ENCODE assay signal across 19 mouse cellular contexts in the genomic region with DNA sequence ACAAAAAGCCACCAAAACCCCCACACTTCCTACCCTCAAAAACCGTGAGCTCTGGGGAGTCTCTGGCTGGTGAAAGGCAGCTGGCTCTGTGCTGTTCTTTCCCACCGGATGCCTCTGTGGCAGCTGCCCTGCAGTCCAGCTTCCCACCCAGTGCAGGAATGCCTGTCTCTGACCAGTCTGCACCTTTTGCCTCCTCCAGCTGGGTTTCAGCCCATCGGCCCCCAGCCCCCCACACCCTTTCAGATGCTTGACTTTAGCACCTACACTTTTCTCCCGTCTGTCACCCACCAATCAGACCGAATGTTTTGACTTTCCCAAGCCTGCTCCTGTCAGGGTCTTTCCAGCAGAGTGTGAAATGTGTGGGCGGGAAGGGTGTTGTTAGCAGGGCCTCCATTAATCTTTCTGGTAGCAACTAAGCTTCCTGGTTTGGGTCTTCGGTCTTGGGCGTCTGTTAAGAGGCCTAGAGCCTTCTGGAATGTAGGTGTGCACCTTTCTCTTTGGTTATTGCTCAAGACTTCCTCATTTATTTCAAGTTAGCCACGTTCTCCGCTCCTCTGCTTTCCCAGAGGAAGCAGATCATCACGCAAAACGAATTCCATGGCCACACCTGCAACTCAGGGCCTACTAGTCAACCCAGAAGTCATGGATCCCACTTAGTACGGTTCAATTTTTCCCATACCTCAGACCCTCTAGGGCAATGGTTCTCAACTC. TPM values are rescaled to one million over a fixed set of nuclear protein-coding genes. Genes with fewer than 3 reads are reported as not detected.
DNase-seq lines count a peak whose midpoint lies in the region; ATAC-seq and TF ChIP-seq lines count a peak whose summit lies in the region.
"Had no signal": no experiment of that assay in that cellular context is flagged by ENCODE, and none has a peak within 500 bp of the region (broad histone marks: within the 10 kb centered on the region; RNA-seq: fewer than 3 reads in every experiment).

No protein-coding gene starts in this region.

- no peaks in the 10 kb centered on the region for H3K27me3 ChIP-seq in embryonic facial prominence, embryonic 15.5 days
- H3K27me3 ChIP-seq in embryonic facial prominence, embryonic 10.5 days (replicated peaks; ENCODE audit: low read depth, poor library complexity, severe bottlenecking): no peaks in the 10 kb centered on the region
- no peaks in the 10 kb centered on the region for H3K27me3 ChIP-seq in intestine, embryonic 15.5 days (replicated peaks)
- no peaks in the 10 kb centered on the region for H3K27me3 ChIP-seq in stomach, embryonic 16.5 days (ENCODE audit: control insufficient read depth, insufficient read depth, low read length)
- H3K27me3 ChIP-seq: limb, embryonic 13.5 days; liver, embryonic 15.5 days had no signal

- H3K4me3 ChIP-seq in embryonic facial prominence, embryonic 15.5 days (replicated peaks): no peak overlapping the region
- no peak overlapping the region for H3K4me3 ChIP-seq in embryonic facial prominence, embryonic 10.5 days
- H3K4me3 ChIP-seq in lung, adult 2 months (replicated peaks; ENCODE audit: extremely low read depth, low read depth, low read length): no peak overlapping the region
- no peak overlapping the region for H3K4me3 ChIP-seq in intestine, embryonic 15.5 days (replicated peaks)
- H3K4me3 ChIP-seq in stomach, embryonic 16.5 days (replicated peaks; ENCODE audit: low read length): no peak overlapping the region
- H3K4me3 ChIP-seq: limb, embryonic 13.5 days; liver, embryonic 15.5 days had no signal

- H3K4me1 ChIP-seq in embryonic facial prominence, embryonic 15.5 days: peaks cover 19% of the 10 kb centered on the region
- peaks cover 8% of the 10 kb centered on the region for H3K4me1 ChIP-seq in embryonic facial prominence, embryonic 10.5 days
- H3K4me1 ChIP-seq in lung, adult 2 months (ENCODE audit: control insufficient read depth, insufficient read depth, low read length): peaks cover 4% of the 10 kb centered on the region; the same call in 1 of the 2 replicates
- H3K4me1 ChIP-seq in intestine, embryonic 15.5 days (replicated peaks): peaks cover 14% of the 10 kb centered on the region
- H3K4me1 ChIP-seq in stomach, embryonic 16.5 days (ENCODE audit: control insufficient read depth, insufficient read depth, low read length): peaks cover 7% of the 10 kb centered on the region

- TF ChIP-seq CTCF in lung, adult 2 months (IDR thresholded peaks at IDR 0.05; ENCODE audit: insufficient read depth, low read length): no peak

- no peak overlapping the region for H3K4me2 ChIP-seq in embryonic facial prominence, embryonic 15.5 days (replicated peaks)
- no peak overlapping the region for H3K4me2 ChIP-seq in intestine, embryonic 15.5 days (replicated peaks)
- H3K4me2 ChIP-seq in stomach, embryonic 16.5 days (ENCODE audit: low read depth, low read length): no peak overlapping the region
- H3K4me2 ChIP-seq: limb, embryonic 13.5 days; liver, embryonic 15.5 days had no signal

- no peak for DNase-seq in embryonic facial prominence, embryonic 10.5 days (ENCODE audit: low spot score)
- DNase-seq in lung, adult 18-20 months: peak; percentile 30 to 40
- DNase-seq in lung, adult 2 months: no peak
- no peak for DNase-seq in gastrocnemius, postnatal 14 days
- no peak for DNase-seq in retina, embryonic 14.5 days (ENCODE audit: low spot score)
- DNase-seq: adrenal gland, postnatal 36 days; cerebellum, adult 9-10 months; gastrocnemius, postnatal 36 days; kidney, postnatal 36 days; layer of hippocampus, adult 9-11 months; midbrain, embryonic 14.5 days; right cerebral cortex, adult 18-20 months; thymus, postnatal 25 days had no signal

- H3K36me3 ChIP-seq in embryonic facial prominence, embryonic 15.5 days: peaks cover 3% of the 10 kb centered on the region; the same call in 1 of the 2 replicates
- H3K36me3 ChIP-seq in embryonic facial prominence, embryonic 10.5 days (replicated peaks): peaks cover 5% of the 10 kb centered on the region
- no peaks in the 10 kb centered on the region for H3K36me3 ChIP-seq in intestine, embryonic 15.5 days
- H3K36me3 ChIP-seq in stomach, embryonic 16.5 days (ENCODE audit: control insufficient read depth, insufficient read depth, low read length): no peaks in the 10 kb centered on the region
- H3K36me3 ChIP-seq: liver, embryonic 15.5 days had no signal

- intact Hi-C loops in gastrocnemius, postnatal 14 days (cut with DNase I; ENCODE audit: low total_unique reads): loop anchor here (5.0 to 10.0 kb wide), 2 partner anchors 48 to 534 kb away; no protein-coding TSS in a partner anchor

- 72% methylated on average over 13 of the region's 13 CpGs for WGBS in embryonic facial prominence, embryonic 15.5 days
- 81% methylated on average over 13 of the region's 13 CpGs for WGBS in embryonic facial prominence, embryonic 10.5 days
- WGBS in lung, adult 2 months: 52% methylated on average over 13 of the region's 13 CpGs
- WGBS in intestine, embryonic 15.5 days: 54% methylated on average over 13 of the region's 13 CpGs
- WGBS in stomach, embryonic 16.5 days: 42% methylated on average over 13 of the region's 13 CpGs

- H3K9me3 ChIP-seq in embryonic facial prominence, embryonic 15.5 days (replicated peaks): no peaks in the 10 kb centered on the region
- H3K9me3 ChIP-seq in embryonic facial prominence, embryonic 10.5 days: no peaks in the 10 kb centered on the region
- H3K9me3 ChIP-seq in intestine, embryonic 15.5 days: no peaks in the 10 kb centered on the region
- H3K9me3 ChIP-seq in stomach, embryonic 16.5 days (replicated peaks; ENCODE audit: control insufficient read depth, low read length): no peaks in the 10 kb centered on the region
- H3K9me3 ChIP-seq: limb, embryonic 13.5 days; liver, embryonic 15.5 days had no signal

- no peak overlapping the region for H3K9ac ChIP-seq in embryonic facial prominence, embryonic 15.5 days
- no peak overlapping the region for H3K9ac ChIP-seq in intestine, embryonic 15.5 days
- no peak overlapping the region for H3K9ac ChIP-seq in stomach, embryonic 16.5 days (ENCODE audit: low read length)
- H3K9ac ChIP-seq: limb, embryonic 13.5 days; liver, embryonic 15.5 days had no signal

- H3K27ac ChIP-seq in embryonic facial prominence, embryonic 15.5 days (replicated peaks): 0 out of 2 replicates have a peak overlapping the region, but pooled peaks have one; percentile 28
- H3K27ac ChIP-seq in embryonic facial prominence, embryonic 10.5 days (replicated peaks): no peak overlapping the region
- H3K27ac ChIP-seq in intestine, embryonic 15.5 days: 0 out of 2 replicates have a peak overlapping the region, but pooled peaks have one; percentile 40
- H3K27ac ChIP-seq in stomach, embryonic 16.5 days (ENCODE audit: low read length): peak overlapping the region; percentile 50; the same call in 1 of the 2 replicates
- H3K27ac ChIP-seq: limb, embryonic 13.5 days had no signal

- TF ChIP-seq POLR2A in lung, adult 2 months (IDR thresholded peaks at IDR 0.05; ENCODE audit: borderline replicate concordance, extremely low read depth, low read depth, low read length): no peak

- no peak for ATAC-seq in embryonic facial prominence, embryonic 15.5 days (ENCODE audit: insufficient number of reproducible peaks, low FRiP score, low TSS enrichment, low read depth)
- ATAC-seq in intestine, embryonic 15.5 days: no peak
- ATAC-seq in stomach, embryonic 16.5 days (ENCODE audit: insufficient read depth, low FRiP score): no peak
- ATAC-seq: CD4-positive, CD25-positive, alpha-beta regulatory T cell, adult 4 months had no signal

RNA-seq across cellular contexts. Expression of a gene that starts 13.8 kb away (rescaled TPM):
- polyA plus RNA-seq in embryonic facial prominence, embryonic 15.5 days (2015; fragmentation: Nextera tagmentation; extraction: Ambion mirVana): 283 and 287 TPM in 2 replicates
- polyA plus RNA-seq in embryonic facial prominence, embryonic 10.5 days (2016; fragmentation: Nextera tagmentation; extraction: Ambion mirVana): 237 and 243 TPM in 2 replicates
- 15.9 and 19.5 TPM in 2 replicates for polyA plus RNA-seq in lung, adult 2 months (2012; rRNA removed)
- polyA plus RNA-seq in intestine, embryonic 15.5 days (2015; fragmentation: Nextera tagmentation; extraction: Ambion mirVana): 321 and 322 TPM in 2 replicates
- 313 and 319 TPM in 2 replicates for polyA plus RNA-seq in stomach, embryonic 16.5 days (2015; fragmentation: Nextera tagmentation; extraction: Ambion mirVana)
- 100 to 1,000 TPM; 237 TPM for total RNA-seq in gastrocnemius, postnatal 14 days (2021)

Comparison
In these comparisons a context has a peak if more than half of its experiments do, and no peak if none do; other contexts are left out.
1. DNase-seq: peak in lung, adult 18-20 months (2 of 2); none in embryonic facial prominence, embryonic 10.5 days (single experiment), lung, adult 2 months (single experiment), gastrocnemius, postnatal 14 days (single experiment) and retina, embryonic 14.5 days (single experiment).
2. RNA of a gene that starts 13.8 kb away (polyA plus RNA-seq): 321 to 322 TPM in intestine, embryonic 15.5 days, 313 to 319 TPM in stomach, embryonic 16.5 days, 283 to 287 TPM in embryonic facial prominence, embryonic 15.5 days and 237 to 243 TPM in embryonic facial prominence, embryonic 10.5 days; 15.9 to 19.5 TPM in lung, adult 2 months; every median in the first group is over 10 times any median in the second.